Mouse (Mus musculus) C3H10T1/2 (cell line): ENCODE results near the gene Sesn1. TPM values are rescaled to one million over a fixed set of nuclear protein-coding genes. Genes with fewer than 3 reads are reported as not detected.

Experiments used
- polyA plus RNA-seq, 2 experiments: library from polyadenylated mRNA; unstranded; fragments of >200 nt; fragmentation: generic; extraction: Trizol; gene quantifications; one replicate each; pipeline ENCODE4 v1.2.1; 2012; ENCODE audit warnings: missing spikeins in 2 of 2

Sesn1 gene
- 10 to 100 TPM in 1 of 2 experiments, 1 to 10 TPM in 1; 1.4 to 46.4 TPM for polyA plus RNA-seq

DNA sequence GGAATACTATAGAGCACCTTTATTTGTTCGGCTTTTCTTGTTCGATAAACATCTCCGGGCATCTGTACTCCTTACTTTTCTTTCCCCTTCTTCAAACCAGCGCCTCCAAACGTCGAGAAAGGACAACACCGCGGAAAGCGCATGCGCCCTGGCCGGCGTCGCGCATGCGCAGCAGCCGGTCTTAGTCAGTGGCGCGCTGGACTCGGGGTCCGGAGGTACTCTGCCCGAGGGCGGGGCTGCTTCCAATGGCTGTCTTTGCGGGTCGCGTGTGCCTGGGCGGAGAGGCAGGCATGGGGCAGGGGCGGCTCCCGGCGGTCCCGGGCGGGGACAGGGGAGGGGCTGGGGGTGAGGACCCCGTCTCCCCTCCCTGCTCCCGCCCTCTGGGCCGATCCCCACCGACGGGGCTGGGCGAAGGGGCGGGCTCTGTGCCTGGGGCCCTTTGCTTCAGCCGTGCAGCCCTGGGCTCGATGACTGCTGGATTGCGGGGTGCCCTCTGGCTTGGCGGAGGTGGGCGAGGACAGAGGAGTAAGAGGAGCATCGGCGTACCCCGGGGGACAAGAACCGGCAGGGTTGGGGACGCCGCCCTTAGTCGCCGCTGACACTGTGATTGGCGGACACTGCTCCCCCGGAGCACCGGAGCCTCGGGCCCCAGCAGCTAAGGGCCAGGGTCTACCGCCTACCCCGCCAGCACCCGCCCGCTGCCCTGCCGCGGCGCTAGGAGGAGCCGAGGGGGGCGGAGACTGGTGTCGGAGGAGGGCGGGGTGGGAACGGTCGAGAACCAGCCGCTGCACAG lies at the start of gene Sesn1, which contains the start of gene Cep57l1:
TSS of gene Sesn1 (plus strand) at position 165 of the 793 bp plus-strand sequence.
TSS of gene Cep57l1 (minus strand) at position 101 of the 793 bp plus-strand sequence.

Other genes with a start within 250 kb of the Sesn1 start
- under 1 TPM; 0.05 to 0.53 TPM for gene Ccdc162, start 93.3 kb upstream of the Sesn1 start, polyA plus RNA-seq
- 1 to 10 TPM in 1 of 2 experiments, under 1 TPM in 1; 0.76 to 7.5 TPM for gene Cep57l1, start 64 bp upstream of the Sesn1 start, polyA plus RNA-seq
- gene Armc2, start 208.5 kb downstream of the Sesn1 start, polyA plus RNA-seq, result 1 to 10 TPM; 3.4 to 6.4 TPM